Mouse (Mus musculus) heart, postnatal 0 days (tissue): Measurements from ENCODE around the gene Gm47995. TPM values are rescaled to one million over a fixed set of nuclear protein-coding genes. Genes with fewer than 3 reads are reported as not detected.

Experiments
- ATAC-seq: fragments of 200-750 bp; cut with Nextera tagmentation; 2 replicates; pipeline ENCODE4 v1.8.0; 2017; ENCODE audit warnings: low read depth, moderate number of reproducible peaks, moderate library complexity; ENCODE audit not compliant: insufficient read depth
- DNase-seq: peaks from one replicate; pipeline ENCODE4 v3.0.0-alpha.2; 2016; ENCODE audit warnings: low spot score
- H3K27ac ChIP-seq: fragments of 300-500 bp; sonication (generic); 2 replicates; pipeline ENCODE4 v1.5.1; 2014; ENCODE audit warnings: low read depth, mild to moderate bottlenecking
- H3K27me3 ChIP-seq: fragments of 300-500 bp; sonication (generic); 2 replicates; pipeline ENCODE4 v1.6.1; 2014; ENCODE audit warnings: low read length, mixed read lengths; ENCODE audit not compliant: control insufficient read depth, insufficient read depth
- H3K36me3 ChIP-seq: fragments of 300-500 bp; sonication (generic); replicated peaks from 2 replicates; pipeline ENCODE4 v1.6.1; 2014; ENCODE audit warnings: low read length, mixed read lengths; ENCODE audit not compliant: control insufficient read depth, insufficient read depth
- H3K4me1 ChIP-seq: fragments of 300-500 bp; sonication (generic); 2 replicates; pipeline ENCODE4 v1.6.1; 2014; ENCODE audit warnings: antibody characterized with exemption; ENCODE audit not compliant: control insufficient read depth, insufficient read depth
- H3K4me2 ChIP-seq: fragments of 300-500 bp; sonication (generic); 2 replicates; pipeline ENCODE4 v1.6.1; 2014; ENCODE audit warnings: low read depth, mild to moderate bottlenecking, low read length, moderate library complexity
- H3K4me3 ChIP-seq: fragments of 300-500 bp; sonication (generic); 2 replicates; pipeline ENCODE4 v1.5.1; 2014; ENCODE audit warnings: low read depth, low read length
- H3K9ac ChIP-seq: fragments of 300-500 bp; sonication (generic); replicated peaks from 2 replicates; pipeline ENCODE4 v1.6.1; 2014; ENCODE audit warnings: low read depth, low read length, mixed read lengths
- H3K9me3 ChIP-seq: fragments of 300-500 bp; sonication (generic); replicated peaks from 2 replicates; pipeline ENCODE4 v1.6.1; 2016; ENCODE audit warnings: low read length; ENCODE audit not compliant: control insufficient read depth
- CTCF ChIP-seq: IDR thresholded peaks from 2 replicates; pipeline ENCODE4 v1.5.1; 2016; ENCODE audit warnings: antibody characterized with exemption, control low read depth, low read depth
- EP300 ChIP-seq: IDR thresholded peaks from 2 replicates; pipeline ENCODE4 v1.6.1; 2016; ENCODE audit warnings: antibody characterized with exemption, low read depth
- WGBS: fragments of 180-500 bp; shearing (Covaris S2); extraction: QIAGEN DNeasy Blood & Tissue Kit; methylation state at CpG from one replicate; pipeline ENCODE4 v1.1.7; 2014; 5-methylcytosine and 5-hydroxymethylcytosine counted together
- polyA plus RNA-seq: library from polyadenylated mRNA; unstranded; fragments of >200 nt; fragmentation: Nextera tagmentation; extraction: Ambion mirVana; gene quantifications from 2 replicates; pipeline ENCODE4 v1.2.1, GENCODE M21; 2015
- total RNA-seq: library from RNA; depleted of rRNA; stranded (reverse); fragments of >200 nt; gene quantifications from 2 replicates; pipeline ENCODE4 v1.2.3, GENCODE M21; 2014; ENCODE audit warnings: low replicate concordance

Gm47995 gene
- total and polyA plus RNA-seq, 2 experiments from 2014 or later = not detected

GRCm38 (mm10) chr1:151156777-151157632 lies 41.2 kb upstream of the Gm47995 start:
- no peaks in the 10 kb centered on the region for H3K27me3 ChIP-seq
- TF ChIP-seq CTCF = no peak
- TF ChIP-seq EP300 = no peak
- H3K4me3 ChIP-seq = no peak overlapping the region
- no peak overlapping the region for H3K9ac ChIP-seq
- no peaks in the 10 kb centered on the region for H3K36me3 ChIP-seq
- DNase-seq (peak; percentile 47), ATAC-seq (0 out of 2 replicates have a peak, but pooled peaks have one; percentile 33)
- no peaks in the 10 kb centered on the region for H3K9me3 ChIP-seq
- no peak overlapping the region for H3K4me2 ChIP-seq
- H3K4me1 ChIP-seq = peaks cover 26% of the 10 kb centered on the region
- H3K27ac ChIP-seq = peak overlapping the region; percentile 59
- WGBS = 19% methylated on average over 7 of the region's 7 CpGs

DNA sequence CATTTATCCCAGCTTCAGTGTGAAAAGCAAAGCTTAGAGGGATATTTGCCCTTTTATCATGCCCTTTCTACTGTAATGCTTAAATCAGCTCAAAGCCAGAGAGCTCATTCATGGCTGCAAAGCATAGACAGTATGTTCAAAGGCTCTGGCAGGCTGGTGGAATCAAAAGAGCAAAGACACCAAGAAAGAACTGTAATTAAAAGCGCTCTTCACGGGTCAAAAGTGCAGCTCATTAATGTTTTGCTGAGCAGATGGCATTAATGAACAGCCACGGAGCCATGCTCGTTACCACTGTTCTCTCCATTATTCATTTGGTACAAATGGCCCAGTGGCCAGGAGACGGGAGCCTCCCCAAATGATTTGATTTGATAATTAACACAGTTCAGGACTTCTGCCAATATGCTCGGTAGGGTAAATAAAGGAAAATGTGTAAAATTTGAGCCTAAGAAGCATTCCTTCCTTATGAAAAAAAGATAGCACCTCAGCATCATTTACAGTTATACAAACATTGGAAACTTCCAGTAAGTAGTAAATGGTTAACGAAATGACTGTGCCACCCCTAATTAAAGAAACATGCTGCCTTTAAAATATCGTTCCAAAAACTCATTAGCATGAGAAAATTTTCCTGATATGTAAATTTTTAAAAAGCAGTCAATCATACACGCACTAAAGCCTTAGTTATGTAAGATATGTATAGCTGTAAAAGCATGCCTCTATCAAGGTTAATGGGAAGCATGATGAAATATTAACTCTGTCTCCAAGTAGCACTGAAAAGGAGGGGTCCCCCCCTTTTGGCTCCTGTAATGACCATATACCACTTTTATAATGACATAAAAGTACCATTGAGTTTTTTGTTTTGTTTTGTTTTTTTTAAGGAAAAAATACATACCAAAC lies 40.0 kb upstream of the Gm47995 start:
- TF ChIP-seq CTCF = no peak
- no peak for TF ChIP-seq EP300
- no peak overlapping the region for H3K4me3 ChIP-seq
- peaks cover 26% of the 10 kb centered on the region for H3K4me1 ChIP-seq
- DNase-seq (no peak), ATAC-seq (no peak)
- H3K36me3 ChIP-seq = no peaks in the 10 kb centered on the region
- no peak overlapping the region for H3K9ac ChIP-seq
- H3K27me3 ChIP-seq = no peaks in the 10 kb centered on the region
- no peak overlapping the region for H3K4me2 ChIP-seq
- H3K9me3 ChIP-seq = no peaks in the 10 kb centered on the region
- WGBS = 87% methylated on average over 9 of the region's 9 CpGs
- no peak overlapping the region for H3K27ac ChIP-seq

- Histone ChIP-seq H3K4me3 (no peak overlapping the region), H3K27ac (no peak overlapping the region), H3K9ac (no peak overlapping the region), H3K4me1 (peaks cover 26% of the 10 kb centered on the region), H3K4me2 (no peak overlapping the region), H3K27me3 (no peaks in the 10 kb centered on the region), H3K36me3 (no peaks in the 10 kb centered on the region), H3K9me3 (no peaks in the 10 kb centered on the region)
- TF ChIP-seq CTCF (no peak), EP300 (no peak)
- 92% methylated on average over 2 of the region's 2 CpGs for WGBS
- ATAC-seq (no peak), DNase-seq (no peak)
Measured at GRCm38 (mm10) chr1:151158857-151159510, 39.3 kb upstream of the Gm47995 start.

DNA sequence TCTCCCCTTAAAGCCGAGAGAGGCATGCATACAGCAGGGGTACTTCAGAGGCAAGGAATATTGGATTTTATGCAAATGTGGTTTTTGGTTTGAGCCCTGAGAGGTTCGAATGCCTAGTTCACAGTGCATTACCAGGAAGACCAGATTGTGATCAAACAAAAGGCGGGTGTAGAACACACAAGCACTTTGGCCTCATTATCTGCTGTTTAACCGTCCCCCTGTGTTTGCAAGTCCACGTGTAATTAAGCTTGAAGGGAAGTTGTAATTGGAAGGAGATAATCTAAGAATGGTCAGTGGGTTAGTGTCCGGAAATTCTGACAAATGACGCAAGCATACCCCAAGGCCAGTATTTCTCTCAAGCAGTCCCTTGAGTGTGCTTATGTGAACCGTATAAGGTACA lies 32.2 kb upstream of the Gm47995 start:
- TF ChIP-seq EP300 = no peak
- TF ChIP-seq CTCF = no peak
- Histone ChIP-seq H3K9me3 (no peaks in the 10 kb centered on the region), H3K9ac (no peak overlapping the region), H3K4me2 (no peak overlapping the region), H3K27ac (no peak overlapping the region), H3K4me3 (no peak overlapping the region), H3K4me1 (no peaks in the 10 kb centered on the region), H3K36me3 (no peaks in the 10 kb centered on the region), H3K27me3 (no peaks in the 10 kb centered on the region)
- WGBS = 53% methylated on average over 8 of the region's 8 CpGs
- ATAC-seq (no peak), DNase-seq (no peak)

- H3K9me3 ChIP-seq = no peaks in the 10 kb centered on the region
- H3K4me2 ChIP-seq = no peak overlapping the region
- no peaks in the 10 kb centered on the region for H3K4me1 ChIP-seq
- no peaks in the 10 kb centered on the region for H3K36me3 ChIP-seq
- TF ChIP-seq EP300 = no peak
- no peak for TF ChIP-seq CTCF
- DNase-seq (no peak), ATAC-seq (no peak)
- H3K27ac ChIP-seq = no peak overlapping the region
- 56% methylated on average over 12 of the region's 12 CpGs for WGBS
- H3K27me3 ChIP-seq = no peaks in the 10 kb centered on the region
- no peak overlapping the region for H3K4me3 ChIP-seq
- no peak overlapping the region for H3K9ac ChIP-seq
Measured at GRCm38 (mm10) chr1:151167297-151168047, 30.8 kb upstream of the Gm47995 start.
